Comparison of ENCODE assay signal across 33 mouse cellular contexts in the genomic region with DNA sequence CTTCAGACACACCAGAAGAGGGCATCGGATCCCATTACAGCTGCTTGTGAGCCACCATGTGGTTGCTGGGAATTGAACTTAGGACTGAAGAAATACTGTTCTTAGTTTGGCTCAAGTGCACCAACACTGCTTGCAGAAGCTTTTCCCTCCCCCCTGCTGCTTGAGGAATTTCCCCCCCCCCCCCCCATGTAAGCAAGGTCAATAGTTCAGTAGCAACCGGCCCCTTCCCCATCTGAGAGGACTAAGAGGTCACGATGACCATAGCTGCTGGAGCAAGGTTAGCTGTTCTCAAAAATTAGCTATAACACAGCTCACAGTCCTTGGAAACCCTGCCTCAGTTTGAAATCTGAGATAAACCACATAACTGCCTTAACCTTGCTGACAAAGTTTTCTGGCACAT.
"Had no signal": no experiment of that assay in that cellular context is flagged by ENCODE, and none has a peak within 500 bp of the region (broad histone marks: within the 10 kb centered on the region; RNA-seq: fewer than 3 reads in every experiment).

No protein-coding gene starts in this region.

- H3K27ac ChIP-seq: heart, embryonic 10.5 days; heart, embryonic 13.5 days; heart, embryonic 15.5 days; hindbrain, embryonic 12.5 days; hindbrain, embryonic 13.5 days; hindbrain, embryonic 14.5 days; hindbrain, embryonic 15.5 days; intestine, embryonic 15.5 days; kidney, embryonic 15.5 days; kidney, postnatal 0 days; layer of hippocampus, adult 2 months had no signal

- DNase-seq: heart, postnatal 10 days; heart, postnatal 14 days; heart, postnatal 36 days; heart, postnatal 4 days; kidney, adult 11 months; kidney, adult 18-20 months; kidney, adult 2 months; kidney, adult 8-10 months; kidney, adult 9 months; kidney, postnatal 10 days; kidney, postnatal 14 days; kidney, postnatal 25 days; kidney, postnatal 36 days; kidney, postnatal 4 days; layer of hippocampus, adult 9-11 months; layer of hippocampus, postnatal 36 days had no signal

- H3K9me3 ChIP-seq: heart, embryonic 10.5 days; heart, embryonic 12.5 days; heart, embryonic 15.5 days; hindbrain, embryonic 12.5 days; hindbrain, embryonic 13.5 days; hindbrain, embryonic 15.5 days; intestine, embryonic 15.5 days; kidney, embryonic 15.5 days had no signal

- H3K9ac ChIP-seq: heart, embryonic 12.5 days; heart, embryonic 13.5 days; heart, embryonic 15.5 days; hindbrain, embryonic 12.5 days; hindbrain, embryonic 13.5 days; hindbrain, embryonic 14.5 days; hindbrain, embryonic 15.5 days; intestine, embryonic 15.5 days; kidney, embryonic 15.5 days had no signal

- H3K4me1 ChIP-seq: hindbrain, embryonic 15.5 days; intestine, embryonic 15.5 days; kidney, embryonic 15.5 days had no signal

- H3K4me3 ChIP-seq: heart, embryonic 10.5 days; heart, embryonic 12.5 days; heart, embryonic 13.5 days; heart, embryonic 15.5 days; hindbrain, embryonic 12.5 days; hindbrain, embryonic 13.5 days; hindbrain, embryonic 15.5 days; intestine, embryonic 15.5 days; kidney, embryonic 15.5 days; layer of hippocampus, adult 2 months had no signal

- ATAC-seq: hindbrain, embryonic 16.5 days; inflammation-experienced regulatory T-cells, adult 6 months; intestine, embryonic 15.5 days; intestine, embryonic 16.5 days; intestine, postnatal 0 days had no signal

- H3K27me3 ChIP-seq: heart, embryonic 12.5 days; heart, embryonic 13.5 days; heart, embryonic 15.5 days; hindbrain, embryonic 12.5 days; hindbrain, embryonic 13.5 days; hindbrain, embryonic 15.5 days; intestine, embryonic 15.5 days; kidney, embryonic 15.5 days had no signal

- H3K4me2 ChIP-seq: heart, embryonic 11.5 days; heart, embryonic 12.5 days; heart, embryonic 13.5 days; heart, embryonic 15.5 days; hindbrain, embryonic 12.5 days; hindbrain, embryonic 13.5 days; hindbrain, embryonic 14.5 days; hindbrain, embryonic 15.5 days; intestine, embryonic 15.5 days; kidney, embryonic 15.5 days had no signal
